Mouse (Mus musculus): Measurements from ENCODE around the gene Faah. TPM values are rescaled to one million over a fixed set of nuclear protein-coding genes. Genes with fewer than 3 reads are reported as not detected.

Faah gene
- polyA plus RNA-seq, 1 experiment from 2014 or later: 18.0 TPM

DNA sequence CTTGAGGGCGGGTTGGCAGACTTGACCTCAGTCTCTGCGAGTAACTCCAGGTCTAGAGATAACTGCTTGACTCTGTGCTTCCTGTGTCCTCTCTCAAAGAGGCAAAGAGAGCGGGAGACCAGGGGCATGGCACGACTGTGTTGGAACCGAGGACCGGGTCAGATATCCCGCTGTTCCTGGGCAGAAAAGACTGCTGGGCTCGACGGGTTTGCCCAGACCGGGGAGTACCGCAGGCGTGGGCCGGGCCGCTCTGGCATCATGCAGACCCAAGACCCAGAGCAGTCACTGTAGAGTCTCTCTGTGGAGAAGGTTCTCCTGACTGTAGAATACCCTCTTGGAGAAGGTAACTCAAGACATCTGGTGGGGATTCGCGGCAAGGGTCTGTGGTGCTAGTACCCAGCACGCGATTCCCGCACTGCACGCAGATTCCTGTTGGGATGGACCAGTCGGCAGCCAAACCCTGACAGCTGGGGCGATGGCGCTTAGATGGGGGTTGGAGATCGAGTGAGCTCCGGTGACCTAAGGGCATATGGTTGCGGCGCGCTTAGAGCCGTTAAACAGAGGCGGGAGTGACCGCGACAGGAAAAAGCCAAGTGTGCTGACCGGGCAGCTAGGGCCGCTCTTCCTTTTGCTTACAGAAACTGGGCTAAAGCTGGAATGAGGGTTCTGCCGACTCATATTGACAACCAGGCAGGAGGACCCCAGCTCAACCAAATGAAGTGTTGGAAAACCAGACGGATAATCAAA is 81.7 kb downstream of the Faah start:
- DNase-seq (ENCODE audit: low spot score) (no peak), ATAC-seq (ENCODE audit: low FRiP score) (no peak)
- WGBS: 2% methylated on average over 36 of the region's 36 CpGs
- no peaks in the 10 kb centered on the region for H3K36me3 ChIP-seq (replicated peaks; ENCODE audit: control insufficient read depth, insufficient read depth)
- H3K9ac ChIP-seq: peak overlapping the region; percentile 18; the same call in 1 of the 2 replicates
- H3K4me2 ChIP-seq (replicated peaks): peak overlapping the region; percentile 19; the same call in 1 of the 2 replicates
- H3K27ac ChIP-seq: no peak overlapping the region
- no peaks in the 10 kb centered on the region for H3K9me3 ChIP-seq (ENCODE audit: control insufficient read depth, low read length)
- H3K4me1 ChIP-seq (replicated peaks; ENCODE audit: control insufficient read depth, insufficient read depth, low read length): peaks cover 13% of the 10 kb centered on the region; the same call in 1 of the 2 replicates
- peaks cover 92% of the 10 kb centered on the region for H3K27me3 ChIP-seq (ENCODE audit: control insufficient read depth, insufficient read depth, low read length)
- peak overlapping the region; percentile 2; the same call in 1 of the 2 replicates for H3K4me3 ChIP-seq (replicated peaks; ENCODE audit: low read length)

DNA sequence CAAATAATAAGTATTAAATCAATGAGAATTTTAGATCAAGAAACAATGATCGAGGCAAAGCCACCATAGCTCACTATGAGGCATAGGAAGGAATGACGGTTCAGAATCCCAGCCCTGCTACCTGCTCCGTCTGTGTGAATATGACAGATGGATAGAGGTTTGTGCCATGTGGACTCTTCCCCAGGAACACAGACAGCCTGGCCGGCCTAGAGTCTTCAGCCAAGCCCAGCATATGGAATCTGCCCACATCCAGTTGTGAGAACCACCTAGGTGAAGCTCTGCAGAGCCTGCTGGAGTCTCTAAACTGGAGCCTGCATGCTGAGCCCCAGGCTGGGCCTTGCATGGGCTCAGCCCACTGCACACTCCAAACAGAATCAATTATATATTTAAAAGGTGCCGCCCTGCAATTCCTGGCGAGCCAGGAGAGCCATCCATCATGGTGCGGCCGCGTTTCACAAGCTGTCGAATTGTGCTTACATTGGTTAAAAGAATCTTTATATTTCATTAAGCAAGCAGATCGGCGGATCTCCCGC is 86.1 kb downstream of the Faah start:
- no peak overlapping the region for H3K27ac ChIP-seq
- 0 out of 2 replicates have a peak, but pooled peaks have one; percentile 22 for ATAC-seq (ENCODE audit: low FRiP score)
- no peak for DNase-seq (ENCODE audit: low spot score)
- WGBS: 43% methylated on average over 13 of the region's 13 CpGs
- peaks cover 81% of the 10 kb centered on the region for H3K27me3 ChIP-seq (ENCODE audit: control insufficient read depth, insufficient read depth, low read length)
- no peak overlapping the region for H3K9ac ChIP-seq
- H3K36me3 ChIP-seq (replicated peaks; ENCODE audit: control insufficient read depth, insufficient read depth): no peaks in the 10 kb centered on the region
- H3K4me1 ChIP-seq (replicated peaks; ENCODE audit: control insufficient read depth, insufficient read depth, low read length): peaks cover 5% of the 10 kb centered on the region; the same call in 1 of the 2 replicates
- no peak overlapping the region for H3K4me3 ChIP-seq (replicated peaks; ENCODE audit: low read length)
- no peaks in the 10 kb centered on the region for H3K9me3 ChIP-seq (ENCODE audit: control insufficient read depth, low read length)
- no peak overlapping the region for H3K4me2 ChIP-seq (replicated peaks)

DNA sequence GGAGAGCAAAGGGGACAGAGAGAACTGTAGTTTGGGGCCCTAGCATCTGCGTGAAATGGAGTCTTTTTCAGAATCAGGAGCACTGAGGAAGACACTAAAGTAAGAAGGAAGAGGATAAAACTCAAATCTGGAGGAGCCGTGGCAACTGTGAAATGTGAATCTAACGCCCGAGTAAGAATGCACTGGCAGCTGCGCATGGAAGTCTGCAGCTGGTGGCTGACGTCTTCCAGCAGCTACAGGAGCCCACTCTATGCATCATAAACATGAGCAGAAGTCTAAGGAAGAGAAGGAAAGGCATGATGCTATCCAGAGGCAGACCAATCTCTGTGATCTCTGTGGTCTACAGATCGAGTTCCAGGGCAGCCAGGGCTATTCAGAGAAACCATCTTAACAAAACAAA is 90.1 kb downstream of the Faah start:
- Histone ChIP-seq H3K4me2 (replicated peaks) (no peak overlapping the region), H3K4me3 (replicated peaks; ENCODE audit: low read length) (no peak overlapping the region), H3K27ac (no peak overlapping the region), H3K36me3 (replicated peaks; ENCODE audit: control insufficient read depth, insufficient read depth) (no peaks in the 10 kb centered on the region), H3K4me1 (replicated peaks; ENCODE audit: control insufficient read depth, insufficient read depth, low read length) (peaks cover 5% of the 10 kb centered on the region; the same call in 1 of the 2 replicates), H3K9me3 (ENCODE audit: control insufficient read depth, low read length) (no peaks in the 10 kb centered on the region), H3K27me3 (ENCODE audit: control insufficient read depth, insufficient read depth, low read length) (peaks cover 52% of the 10 kb centered on the region), H3K9ac (no peak overlapping the region)
- ATAC-seq (ENCODE audit: low FRiP score) (no peak), DNase-seq (ENCODE audit: low spot score) (no peak)
- WGBS: 73% methylated on average over 7 of the region's 7 CpGs

DNA sequence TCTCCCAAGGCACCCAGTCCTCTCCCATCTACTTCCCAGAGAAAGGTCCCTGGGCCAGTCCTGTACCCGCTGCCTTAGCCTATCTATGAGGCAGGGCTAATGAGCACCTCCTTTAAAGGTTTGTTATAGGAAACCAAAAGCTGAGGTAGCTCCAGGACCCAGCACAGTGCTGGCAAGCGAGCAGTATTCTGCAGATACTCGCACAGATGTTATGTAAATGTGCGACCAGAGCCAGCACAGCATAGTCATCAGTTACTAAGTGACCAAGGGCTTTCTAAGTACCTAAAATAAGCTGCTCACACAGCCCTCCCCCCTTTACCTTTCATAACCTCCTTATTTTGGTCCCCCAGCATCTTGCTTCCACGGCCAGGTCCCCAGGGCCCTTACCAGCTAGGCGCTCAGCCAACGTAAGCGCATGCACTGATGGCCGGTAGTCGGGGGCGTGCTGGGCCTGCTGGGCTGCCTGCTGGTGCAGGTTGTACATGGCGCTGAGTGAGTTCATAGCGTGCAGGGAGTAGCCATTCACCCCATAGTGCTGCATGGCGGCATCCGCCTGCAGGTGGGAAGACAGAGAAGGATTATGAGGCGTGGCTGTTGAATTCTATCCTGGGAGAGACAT is 94.4 kb downstream of the Faah start:
- Histone ChIP-seq H3K27me3 (ENCODE audit: control insufficient read depth, insufficient read depth, low read length) (peaks cover 16% of the 10 kb centered on the region; the same call in 1 of the 2 replicates), H3K9ac (no peak overlapping the region), H3K4me3 (replicated peaks; ENCODE audit: low read length) (no peak overlapping the region), H3K4me2 (replicated peaks) (no peak overlapping the region), H3K36me3 (replicated peaks; ENCODE audit: control insufficient read depth, insufficient read depth) (no peaks in the 10 kb centered on the region), H3K4me1 (replicated peaks; ENCODE audit: control insufficient read depth, insufficient read depth, low read length) (no peaks in the 10 kb centered on the region), H3K9me3 (ENCODE audit: control insufficient read depth, low read length) (no peaks in the 10 kb centered on the region), H3K27ac (no peak overlapping the region)
- no peak for DNase-seq (ENCODE audit: low spot score)
- WGBS: 63% methylated on average over 16 of the region's 16 CpGs
- no peak for ATAC-seq (ENCODE audit: low FRiP score)

DNA sequence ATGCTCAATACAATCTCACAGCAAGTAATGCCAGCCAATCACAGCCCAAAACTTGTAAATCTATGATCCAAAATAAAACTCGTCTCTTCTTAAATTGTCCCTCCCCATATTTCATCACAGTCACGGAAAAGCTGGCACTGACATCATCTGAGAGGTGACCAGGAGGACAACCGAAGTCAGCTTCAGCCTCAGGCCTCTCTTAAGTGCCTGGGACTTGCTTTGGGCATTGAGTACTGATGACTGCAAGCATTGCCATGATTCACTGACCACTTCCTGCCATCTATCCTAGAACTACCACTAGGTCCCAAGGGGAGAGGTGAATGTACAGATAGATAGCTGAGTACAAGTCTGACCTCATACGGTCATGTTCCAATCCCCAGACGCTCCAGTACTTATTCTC is 95.0 kb downstream of the Faah start:
- ATAC-seq (ENCODE audit: low FRiP score) (no peak), DNase-seq (ENCODE audit: low spot score) (no peak)
- Histone ChIP-seq H3K4me1 (replicated peaks; ENCODE audit: control insufficient read depth, insufficient read depth, low read length) (no peaks in the 10 kb centered on the region), H3K9me3 (ENCODE audit: control insufficient read depth, low read length) (no peaks in the 10 kb centered on the region), H3K27me3 (ENCODE audit: control insufficient read depth, insufficient read depth, low read length) (peaks cover 16% of the 10 kb centered on the region), H3K36me3 (replicated peaks; ENCODE audit: control insufficient read depth, insufficient read depth) (no peaks in the 10 kb centered on the region), H3K4me3 (replicated peaks; ENCODE audit: low read length) (no peak overlapping the region), H3K27ac (no peak overlapping the region), H3K9ac (no peak overlapping the region), H3K4me2 (replicated peaks) (no peak overlapping the region)
- WGBS: 90% methylated on average over 5 of the region's 5 CpGs

DNA sequence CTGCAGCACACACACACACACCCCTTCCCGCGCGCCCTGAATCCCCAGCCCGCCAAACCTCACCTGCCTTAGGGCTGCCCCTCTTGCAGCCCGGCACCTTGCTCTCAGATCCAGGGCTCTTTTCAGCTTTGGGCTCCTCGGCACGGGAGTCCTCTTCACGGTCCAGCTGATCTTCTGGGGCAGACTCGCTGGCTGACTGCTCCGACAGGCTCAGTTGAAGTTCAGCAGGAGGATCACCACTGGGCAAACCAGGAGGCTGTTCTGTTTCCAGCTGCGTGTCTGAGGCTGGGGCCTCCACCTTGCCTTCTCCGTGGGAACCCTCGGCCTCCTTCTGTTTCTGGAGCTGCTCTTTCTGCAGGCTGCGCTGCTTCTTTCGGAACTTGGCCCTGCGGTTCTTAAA is 97.8 kb downstream of the Faah start:
- no peaks in the 10 kb centered on the region for H3K9me3 ChIP-seq (ENCODE audit: control insufficient read depth, low read length)
- DNase-seq (ENCODE audit: low spot score): no peak
- WGBS: 73% methylated on average over 16 of the region's 16 CpGs
- H3K4me1 ChIP-seq (replicated peaks; ENCODE audit: control insufficient read depth, insufficient read depth, low read length): no peaks in the 10 kb centered on the region
- H3K4me3 ChIP-seq (replicated peaks; ENCODE audit: low read length): no peak overlapping the region
- H3K4me2 ChIP-seq (replicated peaks): no peak overlapping the region
- H3K27ac ChIP-seq: no peak overlapping the region
- no peak for ATAC-seq (ENCODE audit: low FRiP score)
- peaks cover 18% of the 10 kb centered on the region for H3K27me3 ChIP-seq (ENCODE audit: control insufficient read depth, insufficient read depth, low read length)
- no peaks in the 10 kb centered on the region for H3K36me3 ChIP-seq (replicated peaks; ENCODE audit: control insufficient read depth, insufficient read depth)
- H3K9ac ChIP-seq: no peak overlapping the region

Other genes with a start within 250 kb of the Faah start
- 0.27 and 0.33 TPM in 2 replicates for gene Tex38, start 236.9 kb downstream of the Faah start, polyA plus RNA-seq (2014; fragmentation: Nextera tagmentation; extraction: Ambion mirVana)
- gene Atpaf1, start 233.1 kb downstream of the Faah start, polyA plus RNA-seq (2014; fragmentation: Nextera tagmentation; extraction: Ambion mirVana): 40.9 and 45.6 TPM in 2 replicates
- 5.5 and 5.8 TPM in 2 replicates for gene Mob3c, start 189.8 kb downstream of the Faah start, polyA plus RNA-seq (2014; fragmentation: Nextera tagmentation; extraction: Ambion mirVana)
- gene Mknk1, start 178.7 kb downstream of the Faah start, polyA plus RNA-seq (2014; fragmentation: Nextera tagmentation; extraction: Ambion mirVana): 21.3 and 21.6 TPM in 2 replicates
- gene Kncn, start 133.5 kb downstream of the Faah start, polyA plus RNA-seq (2014; fragmentation: Nextera tagmentation; extraction: Ambion mirVana): 0.13 TPM in 1 of 2 replicates, not detected in the other
- gene 6430628N08Rik, start 127.3 kb downstream of the Faah start, polyA plus RNA-seq (2014; fragmentation: Nextera tagmentation; extraction: Ambion mirVana): 0.13 TPM in 1 of 2 replicates, not detected in the other
- gene Dmbx1, start 78.0 kb downstream of the Faah start, polyA plus RNA-seq (2014; fragmentation: Nextera tagmentation; extraction: Ambion mirVana): 2.7 and 3.3 TPM in 2 replicates
- 10.4 and 11.5 TPM in 2 replicates for gene Nsun4, start 36.0 kb upstream of the Faah start, polyA plus RNA-seq (2014; fragmentation: Nextera tagmentation; extraction: Ambion mirVana)
- gene Uqcrh, start 57.1 kb upstream of the Faah start, polyA plus RNA-seq (2014; fragmentation: Nextera tagmentation; extraction: Ambion mirVana): 438 and 513 TPM in 2 replicates
- 75.9 and 79.7 TPM in 2 replicates for gene Lrrc41, start 57.3 kb upstream of the Faah start, polyA plus RNA-seq (2014; fragmentation: Nextera tagmentation; extraction: Ambion mirVana)
- gene Rad54l, start 105.8 kb upstream of the Faah start, polyA plus RNA-seq (2014; fragmentation: Nextera tagmentation; extraction: Ambion mirVana): 7.0 and 7.2 TPM in 2 replicates
- 72.1 and 73.8 TPM in 2 replicates for gene Pomgnt1, start 105.9 kb upstream of the Faah start, polyA plus RNA-seq (2014; fragmentation: Nextera tagmentation; extraction: Ambion mirVana)
- 2.7 and 3.2 TPM in 2 replicates for gene Lurap1, start 133.4 kb upstream of the Faah start, polyA plus RNA-seq (2014; fragmentation: Nextera tagmentation; extraction: Ambion mirVana)
- 0.21 TPM in 2 replicates for gene Tspan1, start 149.7 kb upstream of the Faah start, polyA plus RNA-seq (2014; fragmentation: Nextera tagmentation; extraction: Ambion mirVana)
- not detected in 2 replicates for gene 1700042G07Rik, start 155.4 kb upstream of the Faah start, polyA plus RNA-seq (2014; fragmentation: Nextera tagmentation; extraction: Ambion mirVana)
- not detected in 2 replicates for gene Gm49337, start 155.5 kb upstream of the Faah start, polyA plus RNA-seq (2014; fragmentation: Nextera tagmentation; extraction: Ambion mirVana)
- gene Pik3r3, start 203.7 kb upstream of the Faah start, polyA plus RNA-seq (2014; fragmentation: Nextera tagmentation; extraction: Ambion mirVana): 66.3 and 69.0 TPM in 2 replicates

All from hindbrain, embryonic 14.5 days (tissue).